Mouse (Mus musculus) gastrocnemius, postnatal 36 days (tissue): ENCODE data around the gene Prkn. TPM values are rescaled to one million over a fixed set of nuclear protein-coding genes. Genes with fewer than 3 reads are reported as not detected.

Experiments used
- DNase-seq, 2 experiments: peaks; one replicate each; pipeline ENCODE4 v3.0.0; 2022
- intact Hi-C: fragments of 180-260 bp; cut with DNase I; formaldehyde crosslinking; loops from one replicate; pipeline ENCODE4 v1.15.1; 2025
- long read RNA-seq, 2 experiments: library from polyadenylated mRNA; stranded (forward); transcript quantifications; one replicate each; pipeline ENCODE4 v2.0.0; 2021
- total RNA-seq, 2 experiments: library from RNA; stranded (reverse); gene quantifications; 2 replicates each; pipeline ENCODE4 v1.2.3; 2021

Gene Prkn
- 10 to 100 TPM; 15.2 TPM for total RNA-seq
- long read RNA-seq, experiment 1, partial matches to known transcripts, result 1 of 4 reads
- long read RNA-seq, experiment 1, other reads (novel, unspliced or antisense), result 3 of 4 reads
- long read RNA-seq, experiment 2, partial matches to known transcripts, result 1 of 6 reads
- long read RNA-seq, experiment 2, other reads (novel, unspliced or antisense), result 5 of 6 reads

GRCm38 (mm10) chr17:10840148-10840707, at the start of gene Prkn, which contains the start of gene Pacrg:
Gene Prkn (plus strand): TSS chr17:10840384.
Gene Pacrg (minus strand): TSS chr17:10840311.
- intact Hi-C loops, result loop anchor here (2.0 to 5.0 kb wide), 2 partner anchors 71 to 227 kb away; no protein-coding TSS in a partner anchor
- DNase-seq, result peak; percentile 95 to 97

GRCm38 (mm10) chr17:10791661-10792060, 48.5 kb upstream of the Prkn start:
- intact Hi-C loops, result no loop called here
- DNase-seq, result no peak

- intact Hi-C loops, result no loop called here
- DNase-seq, result no peak
These were observed 33.5 kb upstream of the Prkn start for GRCm38 (mm10) chr17:10806692-10807091.

GRCm38 (mm10) chr17:10807261-10807998, 32.8 kb upstream of the Prkn start:
- intact Hi-C loops, result no loop called here
- no peak for DNase-seq

GRCm38 (mm10) chr17:10808571-10808970, 31.6 kb upstream of the Prkn start:
- DNase-seq, result no peak
- intact Hi-C loops, result no loop called here

- intact Hi-C loops, result no loop called here
- DNase-seq, result no peak
These were observed 21.2 kb upstream of the Prkn start for GRCm38 (mm10) chr17:10818971-10819370.

- peak; percentile 10 to 29 for DNase-seq
- intact Hi-C loops, result loop anchor here (2.0 to 5.0 kb wide), 2 partner anchors 72 to 227 kb away; no protein-coding TSS in a partner anchor
These were observed 582 bp downstream of the Prkn start for GRCm38 (mm10) chr17:10840731-10841201.

GRCm38 (mm10) chr17:10854207-10854606, 14.0 kb downstream of the Prkn start:
- no peak for DNase-seq
- intact Hi-C loops, result no loop called here

GRCm38 (mm10) chr17:10874208-10875187, 34.3 kb downstream of the Prkn start:
- intact Hi-C loops, result no loop called here

GRCm38 (mm10) chr17:10878986-10879385, 38.8 kb downstream of the Prkn start:
- intact Hi-C loops, result no loop called here
- DNase-seq, result no peak

More at GRCm38 (mm10) chr17:10874208-10875187, 34.3 kb downstream of the Prkn start:
- DNase-seq, result no peak

GRCm38 (mm10) chr17:10882260-10882659, 42.1 kb downstream of the Prkn start:
- DNase-seq, result no peak
- intact Hi-C loops, result no loop called here

GRCm38 (mm10) chr17:10887924-10888323, 47.7 kb downstream of the Prkn start:
- intact Hi-C loops, result no loop called here
- DNase-seq, result no peak

- no peak for DNase-seq
- intact Hi-C loops, result no loop called here
These were observed 61.6 kb downstream of the Prkn start for GRCm38 (mm10) chr17:10901686-10902228.

- intact Hi-C loops, result no loop called here
- no peak for DNase-seq
These were observed 96.5 kb downstream of the Prkn start for GRCm38 (mm10) chr17:10936698-10937097.

GRCm38 (mm10) chr17:10937844-10938243, 97.7 kb downstream of the Prkn start:
- DNase-seq, result no peak
- intact Hi-C loops, result no loop called here

GRCm38 (mm10) chr17:10938755-10939154, 98.6 kb downstream of the Prkn start:
- intact Hi-C loops, result no loop called here
- no peak for DNase-seq

GRCm38 (mm10) chr17:10946552-10946951, 106.4 kb downstream of the Prkn start:
- no peak for DNase-seq
- intact Hi-C loops, result no loop called here

- intact Hi-C loops, result no loop called here
- DNase-seq, result no peak
These were observed 107.4 kb downstream of the Prkn start for GRCm38 (mm10) chr17:10947614-10948013.

- no peak for DNase-seq
- intact Hi-C loops, result no loop called here
These were observed 119.1 kb downstream of the Prkn start for GRCm38 (mm10) chr17:10959066-10959864.
